Mouse (Mus musculus) neural tube, embryonic 11.5 days (tissue): ENCODE results near the gene Nek9. TPM values are rescaled to one million over a fixed set of nuclear protein-coding genes. Genes with fewer than 3 reads are reported as not detected.

Experiments used
- ATAC-seq: fragments of 200-750 bp; cut with Nextera tagmentation; 2 replicates; pipeline ENCODE4 v1.8.0; 2017; ENCODE audit warnings: moderate number of reproducible peaks, mild to moderate bottlenecking, moderate TSS enrichment, moderate library complexity; ENCODE audit not compliant: insufficient read depth, low FRiP score, low TSS enrichment
- DNase-seq: peaks from one replicate; pipeline ENCODE4 v3.0.0-alpha.2; 2015; ENCODE audit warnings: low spot score
- H3K27ac ChIP-seq: fragments of 300-500 bp; sonication (generic); 2 replicates; pipeline ENCODE4 v1.5.1; 2014; ENCODE audit warnings: low read depth, mild to moderate bottlenecking, low read length
- H3K27me3 ChIP-seq: fragments of 300-500 bp; sonication (generic); 2 replicates; pipeline ENCODE4 v1.6.1; 2014; ENCODE audit warnings: mild to moderate bottlenecking, low read length, mixed read lengths; ENCODE audit not compliant: control insufficient read depth, insufficient read depth
- H3K36me3 ChIP-seq: fragments of 300-500 bp; sonication (generic); 2 replicates; pipeline ENCODE4 v1.6.1; 2014; ENCODE audit warnings: mild to moderate bottlenecking, low read length, moderate library complexity, mixed read lengths; ENCODE audit not compliant: control insufficient read depth, insufficient read depth
- H3K4me1 ChIP-seq: fragments of 300-500 bp; sonication (generic); 2 replicates; pipeline ENCODE4 v1.6.1; 2014; ENCODE audit warnings: low read length, mixed read lengths; ENCODE audit not compliant: control insufficient read depth, insufficient read depth
- H3K4me2 ChIP-seq: fragments of 300-500 bp; sonication (generic); 2 replicates; pipeline ENCODE4 v1.6.1; 2014; ENCODE audit warnings: low read depth, mild to moderate bottlenecking, moderate library complexity
- H3K4me3 ChIP-seq: fragments of 300-500 bp; sonication (generic); 2 replicates; pipeline ENCODE4 v1.5.1; 2014; ENCODE audit warnings: low read depth, low read length
- H3K9ac ChIP-seq: fragments of 300-500 bp; sonication (generic); 2 replicates; pipeline ENCODE4 v1.6.1; 2014; ENCODE audit warnings: mild to moderate bottlenecking, low read length
- H3K9me3 ChIP-seq: fragments of 300-500 bp; sonication (generic); 2 replicates; pipeline ENCODE4 v1.6.1; 2016; ENCODE audit warnings: low read length; ENCODE audit not compliant: control insufficient read depth
- WGBS: fragments of 180-500 bp; shearing (Covaris S2); extraction: QIAGEN DNeasy Blood & Tissue Kit; methylation state at CpG from one replicate; pipeline ENCODE4 v1.1.7; 2014; 5-methylcytosine and 5-hydroxymethylcytosine counted together
- polyA plus RNA-seq: library from polyadenylated mRNA; unstranded; fragments of >200 nt; fragmentation: Nextera tagmentation; extraction: Ambion mirVana; gene quantifications from 2 replicates; pipeline ENCODE4 v1.2.1, GENCODE M21; 2014

Gene Nek9
- polyA plus RNA-seq, 1 experiment from 2014 or later, result 15.3 TPM

DNA sequence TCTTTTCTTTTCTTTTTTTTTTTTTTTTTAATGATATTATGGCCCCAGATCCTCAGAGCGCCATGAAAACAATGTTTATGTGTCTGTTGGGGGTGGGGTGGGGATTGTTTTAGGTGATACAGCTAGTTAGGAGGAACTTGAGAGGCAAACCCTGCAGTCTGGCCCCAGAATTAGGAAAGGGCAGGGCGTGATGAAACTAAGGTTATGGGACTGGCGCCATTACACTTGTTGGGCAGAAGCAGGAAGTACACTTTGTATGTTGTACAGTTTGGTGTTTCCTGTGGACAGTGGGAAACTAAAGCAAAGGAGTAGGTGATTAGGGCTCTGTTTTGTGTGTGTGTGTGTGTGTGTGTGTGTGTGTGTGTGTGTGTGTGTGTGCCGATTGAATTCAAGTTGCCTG is 785 bp upstream of the Nek9 start:
- H3K36me3 ChIP-seq, result no peaks in the 10 kb centered on the region
- H3K4me3 ChIP-seq, result no peak overlapping the region
- H3K9ac ChIP-seq, result no peak overlapping the region
- H3K4me1 ChIP-seq, result 0 out of 2 replicates have a peak, but pooled peaks cover 5% of the 10 kb centered on the region
- ATAC-seq, result no peak
- peak overlapping the region; percentile 72 for H3K4me2 ChIP-seq
- DNase-seq, result no peak
- no peak overlapping the region for H3K27ac ChIP-seq
- H3K27me3 ChIP-seq, result no peaks in the 10 kb centered on the region
- 41% methylated on average over 4 of the region's 4 CpGs for WGBS
- H3K9me3 ChIP-seq, result no peaks in the 10 kb centered on the region

- H3K27me3 ChIP-seq, result no peaks in the 10 kb centered on the region
- peak overlapping the region; percentile 98 for H3K9ac ChIP-seq
- DNase-seq, result no peak
- H3K9me3 ChIP-seq, result no peaks in the 10 kb centered on the region
- WGBS, result 0% methylated on average over 42 of the region's 42 CpGs
- H3K4me1 ChIP-seq, result 0 out of 2 replicates have a peak, but pooled peaks cover 5% of the 10 kb centered on the region
- 0 out of 2 replicates have a peak, but pooled peaks cover 2% of the 10 kb centered on the region for H3K36me3 ChIP-seq
- ATAC-seq, result peak; percentile 49
- H3K27ac ChIP-seq, result peak overlapping the region; percentile 67
- H3K4me3 ChIP-seq, result peak overlapping the region; percentile 97
- peak overlapping the region; percentile 72 for H3K4me2 ChIP-seq
Observed at GRCm38 (mm10) chr12:85338815-85339214, 347 bp downstream of the Nek9 start.

DNA sequence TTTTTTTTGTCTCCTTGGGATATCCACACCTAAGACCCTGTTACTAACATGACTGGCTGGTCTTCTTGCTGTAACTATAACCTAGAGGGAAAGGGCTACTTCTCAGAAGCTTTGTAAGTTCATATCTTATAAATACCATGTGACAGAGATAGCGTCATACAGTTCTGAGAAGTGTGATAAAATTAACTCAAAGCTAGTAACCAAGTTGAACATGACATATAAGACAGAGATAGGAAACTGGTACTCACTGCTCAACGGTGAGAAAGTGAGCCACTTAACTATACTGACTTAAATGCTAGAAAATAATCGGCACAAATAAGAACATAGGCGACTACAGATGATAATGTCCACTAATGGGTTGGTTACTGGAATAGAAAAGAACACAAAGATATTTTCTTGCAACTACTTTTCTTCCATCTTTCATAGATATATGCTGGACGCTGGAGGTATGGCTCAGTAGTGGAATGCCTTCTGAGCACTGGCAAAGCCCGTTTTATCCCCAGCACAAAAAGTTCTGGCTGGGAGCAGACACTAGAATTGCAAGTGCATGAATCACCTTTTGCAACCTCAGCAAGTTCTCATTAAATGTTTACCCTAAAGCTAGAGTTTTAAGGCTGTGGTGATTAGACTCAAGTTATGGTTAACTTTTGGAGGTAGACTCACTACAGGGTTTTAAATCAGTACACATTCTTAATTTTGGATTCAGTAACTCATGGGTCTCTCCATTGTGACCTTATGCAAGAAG is 1.4 kb downstream of the Nek9 start:
- H3K9ac ChIP-seq, result no peak overlapping the region
- 89% methylated on average over 6 of the region's 6 CpGs for WGBS
- no peaks in the 10 kb centered on the region for H3K9me3 ChIP-seq
- ATAC-seq, result no peak
- H3K36me3 ChIP-seq, result 0 out of 2 replicates have a peak, but pooled peaks cover 4% of the 10 kb centered on the region
- H3K27ac ChIP-seq, result no peak overlapping the region
- 0 out of 2 replicates have a peak, but pooled peaks cover 5% of the 10 kb centered on the region for H3K4me1 ChIP-seq
- no peak overlapping the region for H3K4me2 ChIP-seq
- H3K27me3 ChIP-seq, result no peaks in the 10 kb centered on the region
- no peak overlapping the region for H3K4me3 ChIP-seq
- DNase-seq, result no peak

DNA sequence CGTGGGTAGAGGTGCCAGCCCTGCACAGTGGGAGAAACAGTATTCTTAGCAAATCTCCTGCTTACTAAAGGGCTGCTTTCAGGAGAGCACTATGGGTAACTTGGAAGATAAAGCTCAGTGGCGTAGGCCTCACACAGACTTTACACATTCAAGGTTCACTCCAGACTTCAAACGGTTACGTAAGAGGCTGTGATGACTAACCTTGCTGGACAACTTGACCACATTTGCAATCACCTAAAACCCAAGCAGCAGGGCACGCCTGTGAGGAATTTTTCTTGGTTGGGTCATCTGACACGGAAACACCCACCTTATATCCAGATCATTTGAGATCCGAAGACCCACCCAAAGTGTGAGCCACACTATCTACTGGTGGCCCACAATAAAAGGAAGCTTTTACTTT is 9.0 kb downstream of the Nek9 start:
- H3K4me2 ChIP-seq, result no peak overlapping the region
- ATAC-seq, result no peak
- no peak overlapping the region for H3K9ac ChIP-seq
- no peaks in the 10 kb centered on the region for H3K27me3 ChIP-seq
- no peak overlapping the region for H3K4me3 ChIP-seq
- H3K4me1 ChIP-seq, result no peaks in the 10 kb centered on the region
- H3K27ac ChIP-seq, result no peak overlapping the region
- peaks cover 11% of the 10 kb centered on the region for H3K36me3 ChIP-seq
- no peak for DNase-seq
- H3K9me3 ChIP-seq, result no peaks in the 10 kb centered on the region
- 90% methylated on average over 7 of the region's 7 CpGs for WGBS

DNA sequence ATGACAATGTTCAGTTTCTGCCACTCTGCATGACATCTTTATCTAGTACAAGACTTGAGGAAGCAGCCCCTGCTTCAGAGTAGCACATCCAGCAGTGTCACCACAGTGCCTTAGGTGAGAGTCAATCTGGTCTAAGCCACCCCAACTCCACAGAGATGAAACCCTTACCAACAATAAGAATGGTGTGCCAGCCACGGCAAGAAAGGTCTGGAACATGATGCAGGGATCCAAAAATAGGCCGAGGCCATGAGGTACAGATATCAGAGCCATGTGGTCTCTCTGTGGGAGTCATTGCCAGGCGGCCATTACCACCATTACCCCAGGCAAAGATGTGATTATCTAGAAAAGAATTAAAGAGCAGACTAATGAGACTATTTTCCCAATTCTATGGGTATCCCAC is 30.5 kb downstream of the Nek9 start:
- Histone ChIP-seq H3K4me3 (no peak overlapping the region), H3K27ac (no peak overlapping the region), H3K9me3 (no peaks in the 10 kb centered on the region), H3K36me3 (peaks cover 19% of the 10 kb centered on the region), H3K4me2 (no peak overlapping the region), H3K4me1 (peaks cover 3% of the 10 kb centered on the region), H3K9ac (no peak overlapping the region), H3K27me3 (no peaks in the 10 kb centered on the region)
- ATAC-seq (no peak), DNase-seq (no peak)
- 83% methylated on average over 3 of the region's 3 CpGs for WGBS

DNA sequence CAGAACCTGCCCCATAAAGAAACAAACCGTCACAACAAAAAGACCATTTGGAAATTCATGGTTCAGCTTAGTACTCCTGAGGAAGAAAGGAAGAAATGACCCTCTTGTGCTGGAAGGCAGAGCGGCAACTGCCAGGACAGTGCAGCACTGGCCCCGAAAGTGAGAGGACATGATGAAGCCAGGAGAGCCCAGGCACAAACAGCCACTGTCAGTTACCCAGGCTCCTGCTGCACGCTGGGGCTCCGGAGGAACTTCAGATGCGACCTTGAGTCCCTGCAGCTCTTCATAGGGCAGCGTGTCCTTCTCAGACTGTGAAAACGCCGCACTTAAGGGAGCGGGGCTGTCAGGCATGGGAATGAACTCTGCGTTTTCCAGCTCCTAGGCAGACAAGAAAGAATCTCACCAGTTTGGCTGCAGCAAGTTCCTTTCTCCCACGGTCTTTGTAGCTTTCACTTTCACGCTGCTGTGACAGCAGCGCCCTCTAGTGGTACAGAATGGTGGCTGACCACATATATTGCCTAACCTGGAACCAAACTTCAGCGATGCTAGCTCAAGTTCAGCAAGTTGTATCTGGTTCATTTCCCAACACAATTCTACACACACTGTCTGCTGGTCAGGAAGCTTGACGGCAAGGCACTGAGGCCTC is 33.8 kb downstream of the Nek9 start:
- Histone ChIP-seq H3K4me3 (no peak overlapping the region), H3K4me2 (no peak overlapping the region), H3K9ac (no peak overlapping the region), H3K4me1 (peaks cover 3% of the 10 kb centered on the region), H3K27ac (no peak overlapping the region), H3K36me3 (peaks cover 28% of the 10 kb centered on the region), H3K9me3 (no peaks in the 10 kb centered on the region), H3K27me3 (no peaks in the 10 kb centered on the region)
- DNase-seq (peak; percentile 84), ATAC-seq (no peak)
- WGBS, result 48% methylated on average over 16 of the region's 16 CpGs

DNA sequence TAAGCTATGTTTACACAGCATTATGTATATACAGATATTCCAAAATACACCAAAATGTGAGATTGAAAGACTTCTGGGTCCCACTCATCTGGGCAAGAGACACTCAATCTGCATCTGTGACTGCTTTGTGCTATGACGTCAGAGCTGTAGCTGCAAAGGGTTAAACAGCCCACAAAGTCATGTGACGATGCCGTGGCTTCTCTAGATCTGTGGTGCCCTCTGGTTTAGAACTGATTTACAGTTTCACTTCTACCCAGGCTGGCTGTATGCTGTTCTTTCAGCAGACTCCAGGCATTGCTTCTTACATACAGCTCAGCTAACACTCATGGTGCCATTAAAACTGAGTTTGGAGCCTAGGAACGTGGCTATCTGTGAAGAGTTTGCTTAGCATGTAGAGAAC is 34.4 kb downstream of the Nek9 start:
- ATAC-seq (no peak), DNase-seq (no peak)
- Histone ChIP-seq H3K27me3 (no peaks in the 10 kb centered on the region), H3K9me3 (no peaks in the 10 kb centered on the region), H3K27ac (no peak overlapping the region), H3K4me1 (peaks cover 3% of the 10 kb centered on the region), H3K4me3 (no peak overlapping the region), H3K36me3 (peaks cover 28% of the 10 kb centered on the region), H3K9ac (no peak overlapping the region), H3K4me2 (no peak overlapping the region)
- WGBS, result 81% methylated on average over 4 of the region's 4 CpGs

DNA sequence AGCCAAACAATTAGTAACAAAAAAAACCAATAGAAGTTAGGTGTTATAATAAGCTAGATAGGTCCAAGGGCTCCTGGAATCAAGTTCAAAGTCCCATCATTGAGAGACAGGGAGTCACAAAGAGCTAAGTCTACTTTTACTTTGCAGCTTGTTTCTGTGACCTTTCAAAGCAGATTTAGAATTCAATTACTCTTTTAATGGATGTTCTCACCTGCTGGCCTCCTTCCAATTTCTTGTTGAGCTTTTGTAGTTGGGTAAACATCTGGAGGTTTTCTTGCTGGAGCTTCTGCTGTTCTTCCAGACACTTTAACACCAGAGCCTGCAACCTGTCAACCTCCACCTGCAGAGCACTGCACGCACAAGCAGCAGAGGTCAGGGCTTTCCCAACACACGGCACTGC is 35.9 kb downstream of the Nek9 start:
- WGBS, result 68% methylated on average over 2 of the region's 2 CpGs
- peaks cover 20% of the 10 kb centered on the region for H3K36me3 ChIP-seq
- no peak for ATAC-seq

GRCm38 (mm10) chr12:85298835-85299180 is 40.4 kb downstream of the Nek9 start:
- WGBS, result 63% methylated on average over 1 of the region's 1 CpGs
- DNase-seq (no peak), ATAC-seq (no peak)
- no peaks in the 10 kb centered on the region for H3K27me3 ChIP-seq
- H3K4me1 ChIP-seq, result peaks cover 4% of the 10 kb centered on the region; the same call in 1 of the 2 replicates
- no peak overlapping the region for H3K4me2 ChIP-seq
- H3K9ac ChIP-seq, result no peak overlapping the region
- no peak overlapping the region for H3K4me3 ChIP-seq
- H3K27ac ChIP-seq, result no peak overlapping the region
- H3K36me3 ChIP-seq, result peaks cover 9% of the 10 kb centered on the region
- H3K9me3 ChIP-seq, result no peaks in the 10 kb centered on the region

More for the DNA sequence above, 35.9 kb downstream of the Nek9 start:
- H3K4me1 ChIP-seq, result peaks cover 6% of the 10 kb centered on the region
- no peak overlapping the region for H3K4me2 ChIP-seq
- H3K27me3 ChIP-seq, result no peaks in the 10 kb centered on the region
- H3K4me3 ChIP-seq, result no peak overlapping the region
- no peak overlapping the region for H3K9ac ChIP-seq
- DNase-seq, result no peak
- H3K27ac ChIP-seq, result no peak overlapping the region
- no peaks in the 10 kb centered on the region for H3K9me3 ChIP-seq
